Mouse (Mus musculus): ENCODE results near the gene Ypel2.
"Not testable (repeated sequence)": the region's sequence is repeated elsewhere in the genome, so short reads cannot be mapped to it uniquely, and the experiment has no call there.

The Ypel2 gene

DNA sequence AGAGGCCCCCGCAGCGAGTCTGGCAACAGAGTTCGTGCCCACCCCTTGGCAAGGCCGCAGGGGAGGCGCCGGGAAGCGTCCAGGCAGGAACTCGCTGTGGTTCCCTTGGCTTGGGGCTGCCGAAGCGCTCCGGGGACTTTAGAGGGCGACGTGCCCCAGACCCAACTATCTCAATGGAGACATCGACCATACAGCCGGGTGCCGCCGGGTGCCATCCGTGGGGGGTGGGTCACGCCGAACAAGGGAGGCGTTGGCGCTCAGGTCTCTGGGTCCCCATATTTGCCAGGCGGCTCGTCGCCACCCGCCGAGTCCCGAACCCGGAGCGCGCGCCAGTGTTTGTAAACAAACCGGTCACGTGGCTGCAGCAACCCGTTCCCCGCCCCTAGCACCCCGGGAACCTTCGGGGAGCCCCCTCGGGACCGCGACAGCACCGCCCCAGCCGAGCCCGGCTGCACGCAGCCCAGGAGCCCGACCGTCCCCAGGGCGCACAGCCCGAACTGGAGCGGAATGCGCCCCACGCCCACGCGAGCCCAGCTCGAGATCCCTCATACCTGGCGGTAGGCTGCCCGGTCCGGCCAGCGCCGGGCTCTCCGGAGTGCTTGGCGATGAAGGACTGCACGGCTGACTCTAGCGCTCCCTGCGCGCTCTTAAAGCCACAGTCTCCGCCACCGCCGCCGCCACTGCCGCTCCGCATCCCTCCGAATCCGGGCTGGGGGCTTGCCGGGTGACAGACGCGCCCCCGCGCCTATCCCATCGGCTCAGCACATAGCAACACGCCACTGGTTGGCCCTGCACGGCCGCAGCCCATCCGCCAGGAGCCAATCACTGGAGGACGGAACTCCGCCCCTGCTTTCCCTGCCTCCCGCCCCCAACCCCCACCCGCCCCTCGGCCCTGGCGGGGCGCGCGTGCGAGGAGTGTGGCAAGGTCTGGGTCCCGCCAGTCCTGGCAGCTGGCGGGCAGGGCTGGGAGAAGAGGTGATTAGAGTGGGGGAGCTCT lies at the start of gene Ypel2:
Ypel2 (minus strand) TSS at position 667 of the 997 bp plus-strand sequence.
- peak; percentile 96 for DNase-seq (ENCODE audit: low spot score)

DNA sequence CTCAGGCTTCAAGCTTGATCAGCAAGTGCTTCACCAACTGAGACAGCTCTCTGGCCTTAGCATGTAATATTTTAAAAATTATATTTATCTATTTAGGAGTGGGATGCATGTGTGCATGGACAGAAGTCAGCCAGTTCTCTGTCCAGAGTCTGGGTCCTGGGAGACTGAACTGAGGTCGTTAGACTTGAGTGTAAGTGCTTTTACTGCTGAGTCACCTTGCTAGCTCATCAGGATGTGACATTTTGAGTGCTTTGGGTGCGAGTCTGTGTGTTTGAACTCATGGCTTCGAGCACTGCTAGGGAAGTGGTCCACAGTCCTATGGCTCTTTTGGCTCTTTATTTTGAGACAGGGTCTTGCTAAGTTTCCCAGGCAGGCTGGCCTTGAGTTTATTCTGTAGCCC lies 49.5 kb upstream of the Ypel2 start:
- no peak for DNase-seq (ENCODE audit: low spot score)

DNA sequence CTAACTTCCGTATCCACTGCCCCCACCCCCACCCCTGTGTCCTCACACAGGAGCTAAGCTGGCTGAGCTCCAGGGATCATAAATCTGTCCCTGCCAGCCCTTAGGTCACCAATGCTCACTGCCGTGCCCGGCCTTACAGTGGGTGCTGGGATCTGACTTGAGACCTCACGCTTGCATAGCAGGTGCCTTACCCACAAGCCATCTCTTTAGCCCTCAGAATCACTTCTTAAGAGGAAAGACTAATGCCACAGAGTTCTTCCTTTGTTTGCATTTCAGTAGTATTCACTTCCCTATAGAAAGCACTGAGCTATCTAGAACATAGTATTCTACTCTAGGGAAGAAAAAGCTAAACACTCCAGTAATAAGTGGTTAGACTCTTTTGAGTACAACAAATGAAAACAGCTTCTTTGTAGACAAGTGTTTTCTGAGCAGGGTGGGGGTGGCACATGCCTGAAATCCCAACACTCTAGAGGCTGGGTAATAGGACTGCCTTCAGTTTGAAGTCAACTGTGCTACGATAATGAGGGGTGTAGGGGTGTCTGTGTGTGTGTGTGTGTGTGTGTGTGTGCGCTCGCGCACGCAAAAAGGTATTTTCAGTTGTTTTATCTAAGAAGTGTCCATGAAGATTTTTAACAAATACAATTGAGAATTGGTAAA lies 45.9 kb upstream of the Ypel2 start:
- no peak for DNase-seq (ENCODE audit: low spot score)

DNA sequence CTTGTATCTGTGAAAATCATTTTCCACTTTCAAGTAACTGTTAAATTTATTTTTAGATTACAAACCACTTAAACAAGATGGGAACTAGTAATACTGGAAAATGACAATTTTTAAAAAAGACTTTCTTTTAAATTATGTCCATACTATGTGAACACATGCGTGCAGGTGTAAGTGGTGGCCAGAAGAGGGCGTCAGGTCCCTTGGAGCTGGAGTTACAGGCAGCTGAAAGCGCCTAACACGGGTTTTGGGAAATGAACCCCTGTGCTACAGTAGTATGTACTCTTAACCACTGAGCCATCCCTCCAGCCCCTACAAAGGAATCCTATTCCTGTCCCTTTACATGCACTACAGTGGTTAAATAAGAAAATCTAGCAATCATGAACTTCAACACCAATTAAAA lies 42.7 kb upstream of the Ypel2 start:
- DNase-seq (ENCODE audit: low spot score), result no peak

DNA sequence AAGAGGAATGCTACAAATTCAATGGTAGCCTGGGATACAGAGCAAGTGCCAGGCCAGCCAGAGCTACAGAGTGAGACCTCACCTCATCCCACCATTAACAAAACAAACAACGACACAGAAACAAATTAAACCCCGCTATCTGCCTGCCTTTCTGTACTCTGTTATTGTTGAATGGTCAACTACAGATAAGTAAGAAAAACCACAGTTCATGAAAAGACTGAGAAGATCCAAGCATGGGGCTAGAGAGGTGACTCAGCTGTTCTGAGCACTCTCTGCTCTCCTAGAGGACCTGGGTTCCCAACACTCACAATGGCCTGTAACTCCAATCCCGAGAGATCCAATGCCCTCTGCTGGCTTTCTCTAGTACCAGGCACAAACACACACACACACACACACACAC lies 34.7 kb upstream of the Ypel2 start:
- no peak for DNase-seq (ENCODE audit: low spot score)

DNA sequence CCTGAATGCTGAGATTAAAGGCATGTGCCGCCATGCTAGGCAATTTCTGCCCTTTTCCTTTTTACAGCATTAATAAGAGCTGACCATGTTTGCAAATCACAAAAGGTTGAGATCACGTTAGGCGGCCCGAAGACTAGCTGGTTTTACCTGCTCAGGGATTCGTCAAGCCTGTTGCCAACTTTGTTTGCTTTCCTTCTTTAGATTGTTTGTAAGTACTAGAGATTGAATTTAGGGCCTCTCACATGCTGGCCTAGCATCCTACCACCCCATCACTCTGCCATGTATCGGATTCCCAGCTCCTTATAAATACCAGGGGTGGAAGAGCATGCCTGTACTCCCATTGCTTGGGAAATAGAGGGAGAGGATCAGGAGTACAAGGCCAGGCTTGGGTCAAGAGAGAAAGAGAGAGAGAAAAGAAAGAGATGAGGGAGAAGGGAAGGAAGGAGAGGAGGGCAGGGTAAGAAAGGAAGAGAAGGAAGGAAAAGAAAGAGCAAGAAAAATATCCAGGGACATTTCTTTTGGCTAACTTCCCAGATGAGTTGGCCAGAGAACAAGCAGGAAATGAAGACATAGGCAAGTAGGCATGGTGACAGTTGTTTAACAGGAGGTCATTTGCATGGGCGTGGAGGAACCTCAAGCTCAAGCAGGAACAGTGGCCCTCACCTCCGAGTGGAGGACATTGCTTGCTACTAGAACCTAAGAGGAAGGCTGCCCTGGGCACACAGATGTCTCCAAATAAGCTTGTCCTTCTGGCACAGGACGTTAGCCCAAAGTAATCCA lies 32.8 kb upstream of the Ypel2 start:
- DNase-seq (ENCODE audit: low spot score), result no peak

DNA sequence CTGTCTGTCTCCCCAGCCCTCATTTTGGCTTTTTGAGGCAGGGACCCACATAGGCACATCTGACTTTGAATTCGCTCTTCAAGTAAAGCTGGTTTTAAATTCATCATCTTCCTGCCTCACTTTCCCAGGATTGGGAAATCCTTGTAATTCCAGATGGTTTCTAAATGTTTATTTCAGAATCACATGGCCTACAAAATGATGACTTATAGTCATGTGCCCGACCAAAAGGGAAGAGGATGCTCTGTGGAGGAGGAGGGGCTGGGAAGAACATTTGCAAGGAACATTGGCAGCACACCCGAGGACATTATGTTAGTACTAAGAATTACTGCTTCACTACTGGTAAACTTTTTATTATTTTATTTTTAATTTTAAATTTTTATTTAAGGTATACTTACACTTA lies 31.8 kb upstream of the Ypel2 start:
- no peak for DNase-seq (ENCODE audit: low spot score)

DNA sequence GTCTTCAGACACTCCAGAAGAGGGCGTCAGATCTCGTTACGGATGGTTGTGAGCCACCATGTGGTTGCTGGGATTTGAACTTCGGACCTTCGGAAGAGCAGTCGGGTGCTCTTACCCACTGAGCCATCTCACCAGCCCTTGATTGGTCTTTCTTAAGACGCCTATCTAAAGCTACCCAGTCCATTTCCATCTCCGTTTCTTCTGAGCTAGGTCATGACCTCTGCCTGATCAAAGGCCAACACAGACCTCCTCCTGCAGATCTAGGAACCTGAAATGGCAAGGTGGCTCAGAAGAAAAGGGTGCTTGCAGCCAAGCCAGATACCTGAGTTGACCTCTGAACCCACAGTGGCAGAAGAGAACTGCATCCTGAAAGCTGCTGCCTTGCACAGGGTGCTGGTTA lies 29.7 kb upstream of the Ypel2 start:
- DNase-seq (ENCODE audit: low spot score), result not testable (repeated sequence)

DNA sequence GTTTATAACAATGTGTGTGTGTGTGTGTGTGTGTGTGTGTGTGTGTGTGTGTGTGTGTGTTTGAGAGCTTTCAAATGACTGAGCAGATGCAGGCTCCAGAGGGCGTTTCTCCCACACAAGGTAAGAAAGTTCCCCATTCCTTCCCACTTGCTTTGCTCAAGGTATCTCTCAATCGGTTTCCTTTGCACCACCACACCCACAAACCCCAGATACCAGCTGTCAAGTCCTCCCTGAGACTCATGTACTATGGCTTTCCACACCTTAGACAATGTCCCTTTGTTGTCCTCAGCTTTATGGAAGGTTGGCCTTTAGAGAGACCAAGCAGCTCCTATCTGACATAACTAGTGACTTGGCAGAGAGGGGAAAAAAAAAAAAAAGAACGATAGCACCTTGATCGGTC lies 29.3 kb upstream of the Ypel2 start:
- no peak for DNase-seq (ENCODE audit: low spot score)

DNA sequence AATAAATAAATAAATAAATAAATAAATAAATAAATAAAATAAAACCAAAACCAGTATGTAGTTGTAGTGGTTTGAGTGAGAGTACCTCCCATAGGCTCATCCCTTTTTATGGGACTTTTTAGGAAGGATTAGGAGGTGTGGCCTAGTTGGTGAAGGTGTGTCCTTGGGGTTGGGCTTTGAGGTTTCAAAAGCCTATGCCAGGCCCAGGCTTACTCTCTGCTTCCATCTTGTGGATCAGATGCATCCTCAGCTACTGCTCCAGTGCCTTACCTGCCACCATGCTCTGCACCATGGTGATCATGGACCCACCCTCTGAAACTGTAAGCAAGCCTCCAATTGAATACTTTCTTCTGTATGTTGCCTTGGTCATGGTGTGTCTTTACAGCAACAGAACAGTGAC lies 28.0 kb upstream of the Ypel2 start:
- no peak for DNase-seq (ENCODE audit: low spot score)

DNA sequence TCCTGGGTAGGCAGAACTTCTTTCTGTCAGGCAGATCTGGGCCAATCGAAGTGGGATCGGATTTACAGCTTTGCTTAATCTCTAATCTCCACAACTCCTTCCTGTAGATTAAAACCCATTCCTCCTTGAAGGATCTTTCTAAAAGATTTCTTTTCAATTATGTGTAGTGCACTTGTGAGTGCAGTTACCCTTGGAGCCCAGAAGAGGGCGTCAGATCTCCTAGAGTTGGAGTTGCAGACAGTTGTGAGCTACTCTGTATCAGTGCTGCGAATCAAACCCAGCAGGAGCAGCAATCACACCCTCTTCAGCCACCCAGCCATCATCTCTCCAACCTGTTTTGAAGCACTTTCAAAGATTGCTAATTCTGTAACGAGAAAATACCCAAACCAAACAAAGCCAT lies 26.9 kb upstream of the Ypel2 start:
- no peak for DNase-seq (ENCODE audit: low spot score)

DNA sequence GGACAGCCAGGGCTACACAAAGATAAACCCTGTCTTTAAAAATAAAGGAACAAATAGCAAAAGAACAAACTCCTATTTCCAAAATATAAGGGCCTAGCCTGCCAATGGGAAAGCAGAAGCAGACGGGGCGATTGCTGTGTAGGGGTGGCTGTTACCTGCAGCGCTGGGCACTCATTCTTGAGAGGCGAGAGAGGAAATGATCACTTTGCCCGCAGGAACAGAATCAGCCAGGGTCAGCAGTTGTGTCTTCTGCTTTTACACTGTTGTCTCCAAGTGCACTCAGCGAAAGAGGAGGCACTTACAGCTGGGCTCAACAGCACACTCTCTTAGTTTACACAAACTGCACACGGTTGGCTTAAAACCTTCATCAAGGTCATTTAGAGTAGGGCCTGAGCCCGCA lies 25.9 kb upstream of the Ypel2 start:
- DNase-seq (ENCODE audit: low spot score), result no peak

DNA sequence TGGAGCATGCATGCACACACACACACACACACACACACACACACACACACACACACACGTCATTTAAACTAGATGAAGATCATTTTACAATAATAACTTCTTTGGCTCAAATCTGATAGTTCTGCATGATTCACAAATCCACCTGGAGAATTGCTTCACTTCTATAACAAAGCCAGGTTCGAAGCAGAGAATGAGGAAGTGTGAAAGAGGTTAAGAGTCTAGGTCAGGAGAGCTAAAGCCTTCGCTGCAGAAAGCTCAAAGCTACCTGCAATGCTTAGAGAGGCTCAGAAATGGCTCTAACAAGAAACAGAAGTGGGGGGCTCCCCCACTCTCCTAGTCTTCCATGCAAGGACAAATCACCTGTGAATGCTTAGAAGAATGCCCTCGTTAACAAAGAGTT lies 24.6 kb upstream of the Ypel2 start:
- no peak for DNase-seq (ENCODE audit: low spot score)

DNA sequence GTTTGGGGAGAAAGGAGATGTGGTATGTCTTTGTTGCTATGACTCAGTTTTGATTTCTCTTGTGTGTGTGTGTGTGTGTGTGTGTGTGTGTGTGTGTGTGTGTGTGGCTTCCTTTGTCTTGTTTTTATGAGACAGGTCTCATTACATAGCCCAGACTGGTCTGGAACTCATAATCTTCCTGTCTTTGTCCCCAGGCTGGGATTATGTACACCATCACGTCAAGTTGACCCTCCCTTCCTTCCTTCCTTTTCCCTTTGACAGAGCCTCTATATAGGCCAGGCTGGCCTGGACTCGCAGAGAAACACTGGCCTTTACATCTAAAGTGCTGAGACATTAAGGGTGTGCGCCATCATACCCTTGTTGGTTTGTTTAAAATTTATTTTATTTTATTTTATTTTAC lies 22.2 kb upstream of the Ypel2 start:
- DNase-seq (ENCODE audit: low spot score), result no peak

DNA sequence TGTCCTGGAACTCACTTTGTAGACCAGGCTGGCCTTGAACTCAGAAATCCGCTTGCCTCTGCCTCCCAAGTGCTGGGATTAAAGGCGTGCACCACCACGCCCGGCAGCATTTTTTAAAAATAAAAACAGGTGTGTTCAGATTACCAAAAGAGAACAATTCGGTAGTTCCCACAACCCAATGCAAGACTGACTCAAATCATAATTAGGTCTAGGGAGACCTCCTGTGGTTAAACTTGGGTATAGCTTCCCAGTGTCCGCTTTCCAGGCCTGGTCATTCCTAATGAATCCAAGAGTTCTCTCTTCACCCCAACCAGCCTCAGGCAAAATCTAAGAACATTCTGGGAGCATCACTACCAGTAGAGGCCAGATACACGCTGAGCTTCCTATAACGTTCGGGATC lies 17.0 kb upstream of the Ypel2 start:
- peak; percentile 92 for DNase-seq (ENCODE audit: low spot score)

DNA sequence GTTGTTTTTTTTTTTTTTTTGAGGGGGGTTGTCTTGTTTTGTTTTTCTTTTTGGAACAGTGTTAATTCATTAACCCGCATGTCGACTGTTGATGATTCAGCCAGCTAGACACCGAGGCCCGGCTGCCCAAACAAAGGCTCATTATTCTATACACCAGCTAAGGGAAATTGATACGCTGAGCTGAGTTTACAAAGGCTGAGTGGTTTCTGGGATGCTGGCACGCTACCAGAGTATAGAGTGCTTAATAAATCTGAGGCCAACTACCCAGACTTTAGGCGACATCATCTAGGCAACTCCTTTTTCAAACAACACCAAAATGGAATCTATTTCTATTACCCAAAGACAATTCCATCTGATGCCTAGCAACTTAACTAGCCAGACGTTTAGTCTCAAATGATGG lies 13.9 kb upstream of the Ypel2 start:
- DNase-seq (ENCODE audit: low spot score), result peak; percentile 39

DNA sequence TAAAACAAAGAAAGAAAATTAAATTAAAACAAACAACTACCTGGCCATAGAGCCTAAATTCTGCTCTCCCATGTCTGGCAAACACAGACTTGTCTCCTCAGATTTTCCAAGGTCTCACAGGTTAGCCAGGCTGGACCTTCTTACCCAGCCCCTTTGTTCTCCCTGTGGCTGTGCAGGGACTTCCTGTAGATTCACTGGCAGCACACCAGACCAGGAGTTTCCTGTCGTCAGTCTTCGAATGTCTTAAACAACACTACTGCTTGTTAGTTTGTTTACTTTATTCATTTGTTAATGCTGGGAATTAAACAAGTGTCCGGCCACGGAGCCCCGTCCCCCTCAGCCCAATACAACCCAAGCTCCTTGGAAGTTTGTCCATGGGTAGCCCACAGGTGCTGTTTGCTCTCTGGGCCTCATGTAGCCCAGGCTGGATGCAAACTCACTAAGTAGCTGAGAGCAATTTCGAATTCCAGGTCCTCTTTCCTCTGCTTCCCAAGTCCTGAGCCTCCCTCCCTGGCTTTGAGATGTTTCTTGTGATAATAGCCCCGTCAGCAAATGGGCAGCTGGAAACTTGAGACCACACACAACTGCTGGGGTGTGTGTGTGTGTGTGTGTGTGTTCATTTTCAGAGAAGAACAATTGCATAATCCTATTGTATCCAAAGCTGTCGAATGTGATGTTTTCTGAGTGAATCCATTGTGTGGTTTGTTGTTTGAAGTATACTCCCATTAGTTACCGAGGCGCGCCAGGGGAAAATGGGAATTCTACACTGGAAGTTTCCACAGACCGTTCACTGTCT lies 11.7 kb upstream of the Ypel2 start:
- DNase-seq (ENCODE audit: low spot score), result no peak

DNA sequence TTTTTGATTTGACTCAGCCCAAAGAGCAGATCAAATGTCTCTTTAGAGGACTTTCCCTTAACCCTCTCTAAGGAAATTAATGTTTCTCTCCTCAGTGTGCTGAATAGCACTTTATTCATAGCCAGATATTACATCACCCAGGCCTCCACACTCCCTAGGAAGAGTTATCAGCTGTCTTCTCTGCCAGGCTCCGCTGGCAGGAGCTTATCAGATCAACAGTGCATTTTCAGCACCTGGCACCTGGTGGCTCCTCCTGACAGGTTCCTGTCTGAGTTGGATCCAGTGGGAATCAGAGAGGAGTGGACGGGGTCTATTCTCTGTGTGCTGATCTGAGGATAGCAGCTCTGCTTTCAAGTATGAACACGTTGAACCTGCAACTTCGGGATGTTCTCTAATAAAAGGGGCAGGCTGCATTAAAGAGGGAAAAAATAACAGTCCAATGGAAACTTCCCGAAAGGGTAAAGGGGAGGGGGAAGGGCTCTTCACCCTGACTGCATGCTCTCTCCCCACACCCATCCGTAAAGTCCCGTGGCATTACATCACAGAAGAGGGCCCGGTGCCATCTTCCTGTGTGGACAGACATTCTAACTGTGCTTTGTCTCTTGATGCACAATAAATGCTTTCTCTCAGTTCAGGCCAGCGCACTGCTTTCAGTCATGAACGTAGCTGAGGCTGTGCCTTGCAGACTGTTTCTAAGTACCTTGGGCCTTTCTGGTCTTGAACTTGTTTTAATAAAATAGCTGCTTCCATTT lies 8.7 kb upstream of the Ypel2 start:
- DNase-seq (ENCODE audit: low spot score), result no peak

DNA sequence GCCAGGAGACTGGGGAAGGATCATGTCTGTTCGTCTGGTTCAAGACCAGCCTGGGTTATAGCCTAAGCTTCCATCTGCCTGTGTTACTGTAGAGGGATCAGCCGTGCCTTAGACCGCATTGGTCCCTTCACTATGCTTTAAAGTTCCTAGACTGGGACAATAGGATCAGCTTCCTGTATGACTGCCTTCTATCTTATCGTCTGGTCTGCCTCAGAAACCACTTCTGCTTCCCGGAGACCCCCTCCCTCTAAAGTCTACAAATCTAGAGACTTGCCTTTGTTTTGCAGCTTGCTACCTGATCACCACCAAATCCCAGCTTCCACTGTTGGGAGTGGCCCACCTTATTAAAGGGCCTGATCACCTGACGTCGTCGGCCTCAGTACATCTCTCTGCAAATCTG lies 7.7 kb upstream of the Ypel2 start:
- no peak for DNase-seq (ENCODE audit: low spot score)

DNA sequence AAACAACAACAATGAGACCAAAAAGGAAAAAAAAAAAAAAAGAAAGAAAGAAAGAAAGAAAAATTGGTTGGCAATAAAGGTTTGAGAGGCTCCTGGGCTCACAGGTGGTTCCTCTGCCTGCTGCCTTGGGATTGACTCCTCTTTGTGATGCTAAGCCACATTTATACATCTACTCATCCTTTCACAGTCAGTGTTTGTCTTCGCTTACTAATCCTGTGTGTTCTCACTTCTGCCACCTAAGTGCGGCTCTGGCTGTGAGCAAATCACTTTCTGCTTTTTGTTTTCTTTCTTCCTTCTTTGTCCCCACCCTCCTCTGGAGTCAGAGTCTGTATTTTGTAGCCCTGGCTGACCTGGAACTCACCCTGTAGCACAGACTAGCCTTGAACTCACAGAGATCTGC lies 2.8 kb upstream of the Ypel2 start:
- no peak for DNase-seq (ENCODE audit: low spot score)

DNA sequence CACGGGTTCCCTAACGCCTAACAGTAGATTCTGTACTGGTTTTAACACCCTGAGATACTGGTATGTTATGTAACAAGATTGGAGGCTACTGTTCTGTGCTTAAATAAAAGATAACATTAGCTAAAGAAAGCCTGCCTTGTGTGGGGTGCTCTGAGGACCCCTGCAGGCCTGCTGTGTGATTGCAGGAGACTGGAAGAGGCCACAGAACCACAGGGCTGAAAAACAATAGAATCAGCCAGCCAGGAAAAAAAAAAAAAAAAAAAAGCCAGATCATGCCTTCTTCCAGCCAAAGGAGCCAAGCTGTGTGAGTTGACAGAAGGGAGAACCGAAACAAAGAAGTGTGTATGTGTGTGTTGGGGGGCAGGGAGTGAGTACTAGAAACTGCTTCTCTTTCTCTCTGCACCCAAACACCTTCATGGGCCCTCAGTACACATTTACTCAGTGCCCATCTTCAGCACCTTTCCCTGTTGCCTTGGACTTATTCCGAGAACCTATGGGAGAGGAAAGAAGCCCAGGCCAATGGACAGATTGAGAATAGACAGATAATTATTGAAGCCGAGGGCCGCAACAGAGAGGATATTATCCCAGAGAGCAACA lies 2.2 kb upstream of the Ypel2 start:
- peak; percentile 75 for DNase-seq (ENCODE audit: low spot score)

All from embryo, embryonic 10.5 days (tissue).